Mouse (Mus musculus) ES-Bruce4 (cell line): ENCODE results near the gene Tnfsf10. TPM values are rescaled to one million over a fixed set of nuclear protein-coding genes. Genes with fewer than 3 reads are reported as not detected.
"Not testable (repeated sequence)": the region's sequence is repeated elsewhere in the genome, so short reads cannot be mapped to it uniquely, and the experiment has no call there.

ENCODE experiments used
- H3K27ac ChIP-seq: 2 replicates; pipeline ENCODE4 v1.5.1; 2012; ENCODE audit warnings: low read length, inconsistent platforms; ENCODE audit not compliant: insufficient read depth
- H3K27me3 ChIP-seq: 2 replicates; pipeline ENCODE4 v1.6.1; 2012; ENCODE audit warnings: mild to moderate bottlenecking, low read length, inconsistent platforms; ENCODE audit not compliant: control insufficient read depth, poor library complexity, insufficient read depth, severe bottlenecking
- H3K36me3 ChIP-seq: 2 replicates; pipeline ENCODE4 v1.6.1; 2012; ENCODE audit warnings: inconsistent platforms, mild to moderate bottlenecking, low read length, moderate library complexity; ENCODE audit not compliant: control insufficient read depth, poor library complexity, insufficient read depth, severe bottlenecking
- H3K4me1 ChIP-seq: one replicate; pipeline ENCODE4 v1.8.1; 2011; ENCODE audit warnings: low read length; ENCODE audit not compliant: control insufficient read depth, insufficient read depth
- H3K4me3 ChIP-seq: 2 replicates; pipeline ENCODE4 v1.5.1; 2011; ENCODE audit warnings: low read depth, mild to moderate bottlenecking, low read length
- H3K9ac ChIP-seq: 2 replicates; pipeline ENCODE4 v1.6.1; 2012; ENCODE audit warnings: low read depth, mild to moderate bottlenecking, inconsistent platforms; ENCODE audit not compliant: poor library complexity, severe bottlenecking
- H3K9me3 ChIP-seq: replicated peaks from 2 replicates; pipeline ENCODE4 v1.6.1; 2012; ENCODE audit warnings: mild to moderate bottlenecking, low read length, inconsistent platforms; ENCODE audit not compliant: control insufficient read depth, poor library complexity, insufficient read depth, severe bottlenecking
- CTCF ChIP-seq: IDR thresholded peaks from one replicate; pipeline ENCODE4 v1.8.1; 2011; ENCODE audit warnings: low read depth, low read length
- EP300 ChIP-seq: IDR thresholded peaks from 2 replicates; pipeline ENCODE4 v1.6.1; 2011; ENCODE audit warnings: low read depth, low read length; ENCODE audit not compliant: insufficient read depth
- POLR2A ChIP-seq: IDR thresholded peaks from one replicate; pipeline ENCODE4 v1.8.1; 2011; ENCODE audit warnings: low read length; ENCODE audit not compliant: insufficient read depth
- polyA plus RNA-seq: library from polyadenylated mRNA; stranded (reverse); fragments of >200 nt; gene quantifications from 2 replicates; pipeline ENCODE4 v1.2.4, GENCODE M21; 2011; ENCODE audit warnings: low read depth; ENCODE audit not compliant: missing spikeins, insufficient read depth, insufficient read length

Gene Tnfsf10
- polyA plus RNA-seq, 1 experiment: not detected

DNA sequence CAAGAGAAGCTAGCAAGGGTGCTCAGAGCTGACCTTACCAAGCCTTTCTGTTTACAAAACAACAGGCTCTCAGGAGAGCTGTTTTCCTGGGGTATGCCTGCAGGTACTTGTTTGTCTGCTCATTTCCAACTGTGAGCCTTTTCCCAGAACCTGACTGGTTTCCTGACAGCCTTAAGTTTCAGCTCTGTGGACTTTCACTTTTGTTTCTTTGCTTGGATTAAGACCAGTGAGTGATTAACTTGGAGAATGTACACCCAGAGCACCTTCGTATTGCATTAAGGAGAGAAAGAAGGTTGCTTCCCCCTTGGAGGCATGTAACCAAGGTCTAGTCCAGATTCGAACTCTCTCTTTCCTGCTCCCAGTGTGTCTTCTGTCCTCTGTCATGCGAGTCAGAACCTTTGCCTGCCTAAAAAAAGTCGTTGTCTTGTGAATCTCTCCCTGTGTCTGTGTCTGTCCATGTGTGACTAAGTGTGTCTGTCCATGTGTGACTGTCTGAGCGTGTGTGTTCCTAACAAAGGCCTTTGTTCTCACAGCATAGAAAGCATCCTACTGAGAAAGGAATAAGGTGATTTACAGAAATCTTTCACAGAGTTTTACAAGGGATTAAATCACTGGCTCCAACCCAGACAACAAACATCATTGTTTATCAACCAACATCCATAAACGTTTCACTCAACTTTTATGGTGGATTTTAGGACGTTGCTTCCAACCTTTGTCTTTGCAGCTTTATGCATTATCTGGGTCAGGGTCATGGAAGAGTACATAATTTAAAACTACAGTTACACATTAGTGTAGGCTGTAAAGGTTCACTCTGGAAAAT lies 43.7 kb upstream of the Tnfsf10 start:
- H3K4me1 ChIP-seq: no peaks in the 10 kb centered on the region
- no peaks in the 10 kb centered on the region for H3K9me3 ChIP-seq
- H3K27ac ChIP-seq: no peak overlapping the region
- H3K4me3 ChIP-seq: no peak overlapping the region
- no peaks in the 10 kb centered on the region for H3K27me3 ChIP-seq
- H3K9ac ChIP-seq: no peak overlapping the region
- H3K36me3 ChIP-seq: no peaks in the 10 kb centered on the region
- TF ChIP-seq EP300 (no peak), POLR2A (no peak), CTCF (no peak)

DNA sequence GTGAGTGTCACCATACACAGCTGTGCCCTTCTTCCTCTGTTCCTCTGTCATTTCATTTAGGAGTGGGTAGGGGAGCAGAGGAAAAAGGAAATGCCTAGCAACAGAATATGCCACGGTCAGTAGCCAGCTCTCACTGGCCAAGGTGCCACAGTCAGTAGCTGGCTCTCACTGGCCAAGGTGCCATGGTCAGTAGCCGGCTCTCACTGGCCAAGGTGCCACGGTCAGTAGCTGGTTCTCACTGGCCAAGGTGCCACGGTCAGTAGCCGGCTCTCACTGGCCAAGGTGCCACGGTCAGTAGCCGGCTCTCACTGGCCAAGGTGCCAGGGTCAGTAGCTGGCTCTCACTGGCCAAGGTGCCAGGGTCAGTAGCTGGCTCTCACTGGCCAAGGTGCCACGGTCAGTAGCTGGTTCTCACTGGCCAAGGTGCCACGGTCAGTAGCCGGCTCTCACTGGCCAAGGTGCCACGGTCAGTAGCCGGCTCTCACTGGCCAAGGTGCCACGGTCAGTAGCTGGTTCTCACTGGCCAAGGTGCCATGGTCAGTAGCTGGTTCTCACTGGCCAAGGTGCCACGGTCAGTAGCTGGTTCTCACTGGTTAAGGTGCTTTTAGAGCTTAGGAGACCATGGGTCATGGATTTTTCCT lies 37.4 kb upstream of the Tnfsf10 start:
- H3K27me3 ChIP-seq, H3K9me3 ChIP-seq, H3K4me1 ChIP-seq, H3K4me3 ChIP-seq, H3K9ac ChIP-seq, H3K27ac ChIP-seq, H3K36me3 ChIP-seq: not testable (repeated sequence)

- Histone ChIP-seq H3K27ac (no peak overlapping the region), H3K36me3 (no peaks in the 10 kb centered on the region), H3K9ac (no peak overlapping the region), H3K27me3 (no peaks in the 10 kb centered on the region), H3K4me3 (no peak overlapping the region), H3K9me3 (no peaks in the 10 kb centered on the region; the same call in 1 of the 2 replicates), H3K4me1 (peaks cover 4% of the 10 kb centered on the region)
- TF ChIP-seq CTCF (no peak), EP300 (no peak), POLR2A (no peak)
Observed at GRCm38 (mm10) chr3:27280280-27280749, 36.5 kb upstream of the Tnfsf10 start.

DNA sequence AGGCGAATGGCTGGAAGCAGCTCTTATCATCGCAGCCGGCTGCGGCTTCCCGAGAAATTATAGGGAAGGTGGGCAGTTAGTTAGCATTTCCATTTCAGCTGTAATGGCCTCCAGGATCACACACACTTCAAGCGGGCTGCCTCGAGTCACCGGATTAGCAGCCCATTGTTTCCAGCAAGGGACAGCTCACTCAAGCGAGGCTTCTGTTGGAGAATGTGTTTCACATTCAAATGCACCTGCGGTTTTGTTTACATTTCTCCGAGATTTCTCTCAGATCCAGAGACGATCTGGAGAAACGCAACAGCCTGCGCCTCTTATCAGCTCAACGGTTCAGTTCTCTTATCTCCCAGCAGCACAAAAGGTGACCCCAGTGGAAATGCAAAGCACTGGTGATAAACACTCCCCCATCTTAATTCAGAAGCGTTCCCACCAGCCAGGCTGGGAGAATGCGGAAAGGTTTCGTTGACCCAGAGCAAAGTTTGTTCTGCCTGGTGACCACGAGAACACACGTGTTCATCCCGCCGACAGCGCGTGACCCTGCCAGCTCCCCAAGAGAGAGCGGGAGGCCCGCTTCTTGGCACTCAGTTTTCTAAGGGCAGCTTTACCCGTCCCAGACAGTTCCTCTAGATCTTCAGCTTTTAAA lies 33.6 kb upstream of the Tnfsf10 start:
- no peaks in the 10 kb centered on the region; the same call in 1 of the 2 replicates for H3K9me3 ChIP-seq
- no peak overlapping the region for H3K9ac ChIP-seq
- peak overlapping the region; percentile 13; the same call in 1 of the 2 replicates for H3K4me3 ChIP-seq
- H3K4me1 ChIP-seq: peaks cover 4% of the 10 kb centered on the region
- TF ChIP-seq EP300 (peak; percentile 90), CTCF (no peak)
- H3K36me3 ChIP-seq: no peaks in the 10 kb centered on the region
- H3K27me3 ChIP-seq: no peaks in the 10 kb centered on the region
- no peak overlapping the region for H3K27ac ChIP-seq

DNA sequence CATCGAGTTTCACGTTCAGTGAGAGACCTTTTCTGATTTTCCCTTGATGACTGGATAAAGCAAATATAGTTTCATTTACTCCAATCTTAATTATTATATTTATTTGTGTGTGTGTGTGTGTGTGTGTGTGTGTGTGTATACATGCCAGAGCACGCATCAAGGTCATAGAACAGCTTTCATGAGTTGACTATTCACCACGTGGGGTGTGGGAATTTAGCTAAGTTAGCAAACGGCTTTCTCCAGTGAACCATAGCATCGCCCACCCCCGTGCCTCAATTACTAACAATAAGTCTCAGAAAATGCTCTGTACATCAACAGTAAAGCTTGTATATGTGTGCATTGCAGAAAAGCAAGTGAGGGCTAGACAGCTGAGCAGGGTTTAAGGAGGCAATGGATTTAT lies 33.0 kb upstream of the Tnfsf10 start:
- Histone ChIP-seq H3K27ac (no peak overlapping the region), H3K4me1 (peaks cover 4% of the 10 kb centered on the region), H3K9me3 (no peaks in the 10 kb centered on the region; the same call in 1 of the 2 replicates), H3K36me3 (no peaks in the 10 kb centered on the region), H3K27me3 (no peaks in the 10 kb centered on the region), H3K9ac (no peak overlapping the region), H3K4me3 (no peak overlapping the region)
- TF ChIP-seq POLR2A (no peak), EP300 (no peak), CTCF (no peak)

- Histone ChIP-seq H3K4me1 (peaks cover 4% of the 10 kb centered on the region), H3K27me3 (no peaks in the 10 kb centered on the region), H3K4me3 (no peak overlapping the region), H3K36me3 (no peaks in the 10 kb centered on the region), H3K27ac (no peak overlapping the region), H3K9ac (no peak overlapping the region), H3K9me3 (no peaks in the 10 kb centered on the region; the same call in 1 of the 2 replicates)
- TF ChIP-seq EP300: no peak
- TF ChIP-seq CTCF: peak; percentile 38
Observed at GRCm38 (mm10) chr3:27284227-27284626, 32.6 kb upstream of the Tnfsf10 start.
